Mouse (Mus musculus) heart, adult 18-20 months (tissue): Measurements from ENCODE around the gene Skp1a. TPM values are rescaled to one million over a fixed set of nuclear protein-coding genes. Genes with fewer than 3 reads are reported as not detected.
A peak's percentile ranks its signal among the peaks of the same experiment; 100 is the strongest.

Source experiments
- DNase-seq, 2 experiments: peaks; one replicate each; pipeline ENCODE4 v3.0.0; 2021 to 2022; ENCODE audit warnings: mixed read lengths in 1 of 2
- total RNA-seq, 2 experiments: library from RNA; stranded (reverse); gene quantifications; 2 replicates each; pipeline ENCODE4 v1.2.3; 2021

The Skp1a gene
- total RNA-seq, 2 experiments from 2014 or later = 266 to 277 TPM

- peak; percentile 71 to 78 for DNase-seq
Measured at GRCm38 (mm10) chr11:52253674-52254375, 22.0 kb downstream of the Skp1a start.

GRCm38 (mm10) chr11:52255077-52255476 is 23.3 kb downstream of the Skp1a start:
- DNase-seq = no peak

- DNase-seq = no peak
Measured at GRCm38 (mm10) chr11:52257376-52257775, 25.6 kb downstream of the Skp1a start.

- no peak for DNase-seq
Measured at GRCm38 (mm10) chr11:52258711-52259110, 26.9 kb downstream of the Skp1a start.

GRCm38 (mm10) chr11:52260878-52261277 is 29.1 kb downstream of the Skp1a start:
- no peak for DNase-seq

- DNase-seq = peak; percentile 26 to 51
Measured at GRCm38 (mm10) chr11:52261937-52262336, 30.1 kb downstream of the Skp1a start.

- no peak for DNase-seq
Measured at GRCm38 (mm10) chr11:52262338-52262737, 30.5 kb downstream of the Skp1a start.

GRCm38 (mm10) chr11:52264871-52265270 is 33.1 kb downstream of the Skp1a start:
- DNase-seq = no peak

GRCm38 (mm10) chr11:52265616-52266307 is 34.0 kb downstream of the Skp1a start:
- no peak for DNase-seq

- no peak for DNase-seq
Measured at GRCm38 (mm10) chr11:52267271-52267670, 35.5 kb downstream of the Skp1a start.

- DNase-seq = no peak
Measured at GRCm38 (mm10) chr11:52268104-52268835, 36.5 kb downstream of the Skp1a start.

GRCm38 (mm10) chr11:52269841-52270240 is 38.0 kb downstream of the Skp1a start:
- DNase-seq = peak in 1 of 2 experiments; percentile 36

- DNase-seq = no peak
Measured at GRCm38 (mm10) chr11:52271765-52272495, 40.1 kb downstream of the Skp1a start.

GRCm38 (mm10) chr11:52272619-52273018 is 40.8 kb downstream of the Skp1a start:
- DNase-seq = no peak

GRCm38 (mm10) chr11:52273183-52273941 is 41.6 kb downstream of the Skp1a start:
- DNase-seq = peak; percentile 28 to 52

GRCm38 (mm10) chr11:52273942-52274330 is 42.1 kb downstream of the Skp1a start:
- DNase-seq = no peak

- no peak for DNase-seq
Measured at GRCm38 (mm10) chr11:52274456-52275112, 42.8 kb downstream of the Skp1a start.

- no peak for DNase-seq
Measured at GRCm38 (mm10) chr11:52275366-52275765, 43.6 kb downstream of the Skp1a start.

GRCm38 (mm10) chr11:52275774-52276555 is 44.2 kb downstream of the Skp1a start:
- DNase-seq = no peak

GRCm38 (mm10) chr11:52276961-52277391 is 45.2 kb downstream of the Skp1a start:
- DNase-seq = no peak
